Mouse (Mus musculus): ENCODE results near the gene Rab4a. TPM values are rescaled to one million over a fixed set of nuclear protein-coding genes. Genes with fewer than 3 reads are reported as not detected.

Rab4a gene
- total RNA-seq, 2 experiments from 2014 or later = 7.8 to 7.9 TPM

- DNase-seq = no peak
- intact Hi-C loops (cut with DNase I) = no loop called here
These were observed 74.5 kb downstream of the Rab4a start for GRCm38 (mm10) chr8:123880271-123880670.

- intact Hi-C loops (cut with DNase I) = no loop called here
- DNase-seq = no peak
These were observed 75.1 kb downstream of the Rab4a start for GRCm38 (mm10) chr8:123880821-123881350.

DNA sequence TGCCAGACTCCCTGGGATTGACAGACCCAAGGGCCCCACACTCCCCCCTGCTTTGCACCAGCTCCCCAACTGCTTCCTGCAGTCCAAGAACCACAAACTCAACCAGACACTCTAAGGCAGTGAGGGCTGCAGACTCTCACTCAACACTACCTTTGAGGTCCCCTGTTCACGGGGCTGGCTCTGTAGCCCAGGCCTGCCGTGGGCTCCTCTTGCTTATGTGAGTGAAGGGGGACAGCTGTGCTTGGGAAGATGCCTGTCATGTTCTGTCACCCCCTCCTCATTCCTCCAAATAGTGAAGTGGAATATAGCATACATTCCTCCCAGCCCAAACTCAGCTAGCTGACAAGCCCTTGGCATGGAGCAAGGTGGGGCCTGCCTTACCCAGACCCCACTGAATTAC lies 76.6 kb downstream of the Rab4a start:
- intact Hi-C loops (cut with DNase I) = no loop called here
- DNase-seq = no peak

DNA sequence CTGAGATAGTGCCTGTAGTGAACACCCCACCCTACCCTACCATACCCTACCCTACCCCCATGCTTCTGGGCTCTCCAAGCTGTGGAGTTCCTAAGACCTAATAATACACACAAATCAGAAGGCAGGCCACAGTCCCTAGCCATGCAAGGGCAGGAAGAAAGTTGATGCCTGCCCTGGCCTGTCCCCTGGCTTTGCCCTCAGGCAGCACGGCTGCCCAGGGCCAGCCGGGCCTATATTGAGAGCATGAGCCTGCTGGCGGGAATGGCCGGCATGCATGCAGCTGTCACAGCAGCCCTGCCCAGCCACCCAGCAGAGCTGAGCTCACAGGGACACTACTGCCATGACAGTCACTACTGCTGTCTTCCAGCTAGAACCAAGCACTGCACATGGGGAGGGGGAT lies 77.3 kb downstream of the Rab4a start:
- intact Hi-C loops (cut with DNase I) = no loop called here

More for the DNA sequence above, 77.3 kb downstream of the Rab4a start:
- DNase-seq = no peak

Other genes starting within 250 kb of the Rab4a start
- 1 to 10 TPM; 7.5 to 9.9 TPM for gene Rhou, start 152.1 kb upstream of the Rab4a start, total RNA-seq (2021)
- gene Ccsap, start 54.2 kb downstream of the Rab4a start, total RNA-seq (2021) = 1 to 10 TPM; 1.7 to 2.2 TPM
- gene Acta1, start 88.8 kb downstream of the Rab4a start, total RNA-seq (2021) = 100 to 1,000 TPM; 284 to 359 TPM
- 10 to 100 TPM; 10.3 to 12.4 TPM for gene Nup133, start 143.3 kb downstream of the Rab4a start, total RNA-seq (2021)
- gene Abcb10, start 177.1 kb downstream of the Rab4a start, total RNA-seq (2021) = 10 to 100 TPM; 44.8 to 46.5 TPM
- gene Taf5l, start 215.4 kb downstream of the Rab4a start, total RNA-seq (2021) = 10 to 100 TPM; 18.4 to 19.1 TPM
- gene Urb2, start 215.5 kb downstream of the Rab4a start, total RNA-seq (2021) = 1 to 10 TPM; 6.7 to 6.9 TPM

Measured in heart, postnatal 14 days (tissue).